Mouse (Mus musculus): ENCODE measurements around the gene Inpp5b.

- TF ChIP-seq TAL1 (conservative IDR thresholded peaks at IDR 0.05; ENCODE audit: low read depth, low read length) (no peak), CTCF (IDR thresholded peaks at IDR 0.05; ENCODE audit: low read depth, low read length) (peak; percentile 24; the same call in 1 of the 2 replicates), GATA1 (IDR thresholded peaks at IDR 0.05; ENCODE audit: borderline replicate concordance, low read length) (no peak)
Measured at GRCm38 (mm10) chr4:124710776-124711291, 30.8 kb upstream of the Inpp5b start.
